Mouse (Mus musculus): ENCODE measurements around the gene Slc6a1. TPM values are rescaled to one million over a fixed set of nuclear protein-coding genes. Genes with fewer than 3 reads are reported as not detected.

Gene Slc6a1
- total RNA-seq (2018; cell fraction: chromatin; rRNA removed): 1 to 10 TPM in 1 of 26 experiments, under 1 TPM in 2, not detected in 23; 0.22 to 1.1 (median 0.55) TPM
- under 1 TPM in 6 of 26 experiments, not detected in 20; 0.04 to 0.24 (median 0.07) TPM for total RNA-seq (2018; cell fraction: cytosol; rRNA removed)
- under 1 TPM in 3 of 26 experiments, not detected in 23; 0.29 to 0.43 (median 0.39) TPM for total RNA-seq (2018; cell fraction: nucleus; rRNA removed)
- not detected in 3 replicates for polyA plus RNA-seq (2018)

DNA sequence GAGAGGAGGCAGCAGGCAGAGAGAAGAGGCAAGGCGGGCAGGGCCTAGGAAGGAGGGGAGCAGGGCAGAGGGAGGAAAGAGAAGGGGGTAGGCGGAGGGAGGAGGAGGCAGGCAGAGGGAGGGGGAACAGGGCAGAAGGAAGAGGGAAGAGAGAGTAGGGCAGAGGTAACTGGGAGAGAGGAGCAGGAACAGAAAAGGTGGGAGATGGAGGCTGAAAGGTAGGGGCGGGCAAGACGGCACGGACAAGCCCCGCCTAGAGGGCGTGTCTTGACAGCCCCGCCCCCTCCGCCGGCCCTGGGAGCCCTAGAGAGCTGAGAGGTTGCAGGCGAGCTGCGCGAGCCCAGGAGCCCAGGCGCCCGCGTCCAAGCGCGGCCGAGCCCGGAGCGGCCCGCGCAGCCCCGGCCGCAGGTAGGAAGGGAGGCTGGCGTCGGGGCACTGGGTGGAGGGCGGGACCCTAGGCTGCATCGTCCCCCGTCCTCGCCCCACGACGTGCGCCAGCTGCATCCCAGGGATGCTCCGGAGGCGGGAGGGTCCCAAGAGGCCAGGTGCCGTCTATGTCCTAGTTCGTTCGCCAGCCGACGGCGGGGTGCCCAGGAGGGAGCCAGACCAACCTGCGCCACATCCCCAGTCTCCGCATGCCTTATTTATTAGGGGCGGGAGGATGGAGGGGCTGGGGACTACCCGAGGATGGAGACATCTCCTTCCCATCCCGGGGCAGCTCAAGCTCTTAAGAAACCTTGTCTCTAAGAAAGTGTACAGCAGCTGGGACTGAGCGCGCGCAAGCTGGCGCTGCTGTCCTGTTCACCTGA lies at the start of gene Slc6a1:
Gene Slc6a1, plus strand, starts transcription at position 167 of the 809 bp plus-strand sequence.
- Histone ChIP-seq H3K36me3 (ENCODE audit: inconsistent target) (no peaks in the 10 kb centered on the region), H3K79me2 (ENCODE audit: inconsistent target) (no peaks in the 10 kb centered on the region), H3K4me3 (ENCODE audit: inconsistent target) (no peak within 1 kb of the TSS), H3K27ac (no peak within 1 kb of the TSS)
- WGBS (ENCODE audit: missing documents): 9% methylated on average over 44 of the region's 51 CpGs

DNA sequence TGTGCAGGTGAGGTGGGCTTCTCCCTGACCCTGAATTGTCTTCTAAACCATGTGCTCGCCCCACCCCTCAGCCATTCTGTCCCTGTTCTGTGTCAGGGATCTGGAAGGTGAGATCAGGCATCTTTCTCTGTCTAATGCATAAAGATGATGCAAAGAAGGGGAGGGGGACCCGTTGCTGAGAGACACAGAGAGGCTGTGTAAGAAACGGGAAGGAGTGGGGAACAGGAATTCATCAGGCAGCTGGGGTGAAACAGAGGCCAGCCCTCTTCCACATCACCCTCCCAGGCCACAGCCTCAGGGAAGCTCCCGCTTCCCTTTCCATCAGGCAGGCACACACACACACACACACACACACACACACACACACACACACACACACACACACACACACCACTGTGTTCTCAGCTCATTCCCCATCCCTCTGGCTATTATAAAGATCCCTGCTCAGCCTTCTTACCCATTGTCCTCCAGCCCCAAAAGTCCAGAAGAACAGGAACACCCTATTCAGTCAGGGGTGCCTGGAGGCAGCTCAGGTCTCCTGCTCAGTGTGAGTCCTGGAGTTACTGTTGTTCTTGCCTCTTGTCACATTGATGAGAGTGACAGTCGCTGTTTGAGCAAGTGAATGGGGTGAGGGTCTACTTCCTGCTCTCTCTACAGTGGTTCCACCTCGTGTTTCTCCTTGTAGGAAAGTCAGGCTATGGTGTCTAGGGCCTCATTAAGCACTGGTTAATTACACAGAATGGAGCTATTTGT lies 43.4 kb upstream of the Slc6a1 start:
- WGBS (ENCODE audit: missing documents): 39% methylated on average over 6 of the region's 6 CpGs
- no peak overlapping the region for H3K27ac ChIP-seq
- no peaks in the 10 kb centered on the region for H3K36me3 ChIP-seq (ENCODE audit: inconsistent target)
- no peak overlapping the region for H3K4me3 ChIP-seq (ENCODE audit: inconsistent target)
- no peaks in the 10 kb centered on the region for H3K79me2 ChIP-seq (ENCODE audit: inconsistent target)

DNA sequence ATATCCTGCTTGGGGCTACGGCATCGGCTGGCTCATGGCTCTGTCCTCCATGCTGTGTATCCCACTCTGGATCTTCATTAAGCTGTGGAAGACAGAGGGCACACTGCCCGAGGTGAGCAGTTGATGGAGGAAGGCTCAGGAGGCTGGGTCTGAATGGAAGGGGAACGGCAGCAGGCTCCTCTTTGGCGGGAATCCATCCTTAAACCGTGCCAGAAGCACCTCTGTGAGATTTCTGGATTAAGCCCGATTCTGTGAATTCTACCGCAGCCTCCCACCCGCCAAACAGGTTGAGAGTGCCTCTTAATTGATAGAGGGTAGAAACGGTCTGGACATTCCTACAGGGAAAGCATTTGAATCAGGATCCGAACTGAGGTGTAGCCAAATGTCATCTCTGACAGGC lies 36.8 kb upstream of the Slc6a1 start:
- WGBS (ENCODE audit: missing documents): 87% methylated on average over 11 of the region's 11 CpGs
- Histone ChIP-seq H3K4me3 (ENCODE audit: inconsistent target) (no peak overlapping the region), H3K36me3 (ENCODE audit: inconsistent target) (no peaks in the 10 kb centered on the region)

DNA sequence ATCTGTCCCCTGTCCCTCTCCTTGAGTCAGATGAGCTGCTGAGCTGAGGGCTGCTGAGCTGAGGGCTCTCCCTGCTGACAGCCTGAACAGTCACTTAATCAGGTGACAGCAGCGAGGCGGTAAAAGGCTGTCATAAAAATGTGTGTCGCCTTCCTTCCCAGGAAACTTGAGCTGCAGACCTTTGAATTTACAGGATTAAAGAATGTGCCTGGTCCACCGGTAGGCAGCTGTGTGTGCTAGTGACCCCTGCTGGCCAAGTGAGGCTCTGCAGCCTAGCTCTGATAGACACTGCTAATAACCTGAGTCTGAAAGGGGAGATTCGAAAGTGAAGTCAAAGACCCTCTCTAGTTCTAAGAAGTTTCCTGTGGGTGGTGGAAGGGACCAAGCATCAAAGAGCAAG lies 32.1 kb upstream of the Slc6a1 start:
- no peaks in the 10 kb centered on the region for H3K36me3 ChIP-seq (ENCODE audit: inconsistent target)
- WGBS (ENCODE audit: missing documents): 5% methylated on average over 5 of the region's 5 CpGs
- no peak overlapping the region for H3K27ac ChIP-seq
- H3K79me2 ChIP-seq (ENCODE audit: inconsistent target): no peaks in the 10 kb centered on the region
- no peak overlapping the region for H3K4me3 ChIP-seq (ENCODE audit: inconsistent target)

More for the DNA sequence above, 36.8 kb upstream of the Slc6a1 start:
- Histone ChIP-seq H3K27ac (no peak overlapping the region), H3K79me2 (ENCODE audit: inconsistent target) (no peaks in the 10 kb centered on the region)

DNA sequence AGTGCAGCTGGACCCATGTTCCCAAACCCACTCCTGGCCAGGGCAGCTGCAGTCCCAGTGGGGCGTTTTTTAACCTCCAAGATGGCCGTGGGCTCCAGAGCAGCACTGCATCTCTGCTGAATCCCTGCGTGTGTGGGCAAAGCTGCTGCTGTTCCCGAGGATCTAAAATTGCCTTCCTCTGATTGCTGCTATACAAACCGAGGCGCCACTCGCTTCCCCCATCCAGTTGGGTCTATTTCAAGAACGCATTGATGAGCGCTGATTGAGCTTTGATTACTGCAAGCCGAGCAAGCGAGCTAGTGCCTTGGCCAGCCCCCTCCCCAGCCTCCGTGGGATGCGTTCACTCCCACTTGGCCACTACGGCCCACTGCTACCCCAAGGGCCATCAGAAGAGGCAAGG lies 27.5 kb upstream of the Slc6a1 start:
- H3K79me2 ChIP-seq (ENCODE audit: inconsistent target): no peaks in the 10 kb centered on the region
- no peak overlapping the region for H3K4me3 ChIP-seq (ENCODE audit: inconsistent target)
- H3K36me3 ChIP-seq (ENCODE audit: inconsistent target): no peaks in the 10 kb centered on the region
- H3K27ac ChIP-seq: no peak overlapping the region
- WGBS (ENCODE audit: missing documents): 84% methylated on average over 13 of the region's 14 CpGs

DNA sequence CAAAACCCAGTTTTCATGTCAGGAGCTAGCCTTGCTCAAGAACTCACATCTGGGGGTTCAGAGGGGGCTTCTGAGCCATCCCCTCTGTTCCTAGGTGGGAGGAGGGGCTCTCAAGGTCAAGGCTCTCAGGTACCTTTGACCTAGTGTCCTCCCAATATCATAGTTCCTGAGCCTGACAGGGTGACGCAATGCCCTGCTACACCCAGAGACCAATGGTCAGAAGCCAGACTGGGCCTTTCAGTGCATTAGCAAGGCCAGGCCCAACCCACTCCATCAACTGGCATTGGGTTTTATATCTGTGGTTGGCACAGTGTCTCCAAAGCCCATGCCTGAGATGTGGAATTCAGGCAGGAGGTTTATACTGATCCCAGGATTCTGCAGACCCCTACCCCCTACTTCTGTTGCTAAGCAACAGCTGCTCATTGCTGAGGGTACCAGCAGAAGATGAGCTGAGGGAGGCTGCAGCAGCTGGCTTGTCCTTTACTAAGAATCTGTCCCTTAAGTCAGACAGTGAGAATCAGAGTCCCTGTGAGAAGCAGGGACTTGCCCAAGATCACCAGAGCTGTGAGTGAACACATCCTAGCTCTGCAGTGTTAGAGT lies 24.6 kb upstream of the Slc6a1 start:
- Histone ChIP-seq H3K36me3 (ENCODE audit: inconsistent target) (no peaks in the 10 kb centered on the region), H3K4me3 (ENCODE audit: inconsistent target) (no peak overlapping the region), H3K79me2 (ENCODE audit: inconsistent target) (no peaks in the 10 kb centered on the region), H3K27ac (peak overlapping the region; percentile 76)
- 91% methylated on average over 1 of the region's 1 CpGs for WGBS (ENCODE audit: missing documents)

DNA sequence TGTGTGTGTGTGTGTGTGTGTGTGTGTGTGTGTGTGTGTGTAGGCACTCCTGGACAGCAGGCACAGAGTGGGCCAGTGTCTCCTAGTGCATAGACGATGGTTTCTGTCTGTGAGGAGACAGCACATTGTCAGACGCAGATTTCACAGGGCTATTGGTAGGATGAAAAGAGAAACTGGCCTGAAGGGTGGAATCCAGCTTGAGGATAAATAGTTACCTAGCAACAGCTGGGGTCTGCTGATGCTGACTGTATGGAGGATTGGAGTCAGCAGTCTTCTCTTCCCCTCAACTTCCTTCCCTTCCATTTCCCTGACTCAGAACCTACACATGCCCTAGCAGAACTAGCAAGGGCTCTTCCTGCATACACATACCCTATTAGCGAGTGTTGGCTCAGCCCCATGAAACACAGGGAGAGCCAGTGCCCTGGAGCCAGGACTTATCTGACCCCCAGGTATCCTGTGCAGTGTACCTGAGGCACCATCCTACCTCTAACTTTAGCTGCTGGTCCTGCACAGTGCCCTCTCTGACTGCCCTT lies 23.7 kb upstream of the Slc6a1 start:
- Histone ChIP-seq H3K4me3 (ENCODE audit: inconsistent target) (no peak overlapping the region), H3K27ac (peak overlapping the region; percentile 76), H3K36me3 (ENCODE audit: inconsistent target) (no peaks in the 10 kb centered on the region), H3K79me2 (ENCODE audit: inconsistent target) (no peaks in the 10 kb centered on the region)
- 41% methylated on average over 2 of the region's 3 CpGs for WGBS (ENCODE audit: missing documents)

DNA sequence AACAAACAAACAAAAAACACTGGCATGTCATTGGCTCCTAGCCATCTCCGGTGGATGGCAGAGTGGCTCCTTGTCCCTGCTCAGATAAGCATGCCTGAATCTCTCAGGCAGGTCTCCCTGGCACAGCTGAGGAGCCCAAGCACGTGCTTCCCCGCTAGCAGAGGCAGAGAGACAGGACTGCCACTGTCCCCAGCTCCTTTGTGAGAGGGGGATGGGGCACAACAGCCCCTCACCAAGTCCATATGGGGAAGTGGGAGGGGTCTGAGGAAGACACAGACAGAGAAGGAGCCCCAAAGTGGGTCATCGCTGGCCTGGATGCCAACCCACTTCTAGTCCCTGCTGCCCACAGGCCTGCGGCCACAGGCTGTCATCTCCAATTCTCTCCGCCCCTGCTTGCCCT lies 20.8 kb upstream of the Slc6a1 start:
- H3K4me3 ChIP-seq (ENCODE audit: inconsistent target): no peak overlapping the region
- no peak overlapping the region for H3K27ac ChIP-seq
- no peaks in the 10 kb centered on the region for H3K36me3 ChIP-seq (ENCODE audit: inconsistent target)
- H3K79me2 ChIP-seq (ENCODE audit: inconsistent target): no peaks in the 10 kb centered on the region
- WGBS (ENCODE audit: missing documents): 70% methylated on average over 6 of the region's 6 CpGs

DNA sequence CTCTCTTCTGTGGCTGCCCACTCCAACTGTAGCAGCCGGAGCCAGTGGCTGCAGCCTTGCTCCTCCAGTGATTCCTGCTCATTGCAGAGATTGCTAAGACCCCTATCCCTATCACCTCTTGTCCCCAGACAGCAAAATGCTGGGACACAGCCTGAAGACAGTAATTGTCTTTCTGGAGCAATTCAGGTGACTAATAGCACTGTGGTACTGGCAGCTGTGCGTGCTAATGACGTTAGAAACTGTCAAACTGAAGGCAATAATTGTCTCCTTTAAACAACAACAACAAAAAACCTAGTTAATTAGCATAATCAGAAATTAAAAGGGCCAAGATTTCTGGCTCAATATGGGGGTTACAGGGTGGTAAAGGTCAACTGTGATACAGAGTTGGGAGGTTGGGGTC lies 18.4 kb upstream of the Slc6a1 start:
- Histone ChIP-seq H3K79me2 (ENCODE audit: inconsistent target) (no peaks in the 10 kb centered on the region), H3K36me3 (ENCODE audit: inconsistent target) (no peaks in the 10 kb centered on the region), H3K4me3 (ENCODE audit: inconsistent target) (no peak overlapping the region), H3K27ac (no peak overlapping the region)
- WGBS (ENCODE audit: missing documents): 75% methylated on average over 3 of the region's 3 CpGs

DNA sequence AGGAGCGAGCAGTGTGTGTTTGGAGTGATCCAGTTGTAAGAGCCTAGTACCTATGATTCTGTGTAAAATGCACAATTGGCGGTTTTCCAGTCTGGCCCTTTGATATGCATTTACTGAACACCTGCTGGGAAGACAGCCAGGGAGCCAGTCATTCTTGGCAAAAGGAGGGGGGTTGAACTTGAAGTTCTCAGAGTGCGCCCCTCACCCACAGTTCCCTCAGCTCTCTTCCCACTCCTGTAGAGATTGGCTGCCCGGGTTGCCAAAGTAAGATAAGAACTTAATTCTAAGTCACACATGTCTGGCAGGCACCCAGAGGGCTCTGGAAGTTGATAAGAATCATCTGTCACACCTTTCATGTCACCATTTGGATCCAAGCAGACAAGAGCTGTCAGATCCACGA lies 18.0 kb upstream of the Slc6a1 start:
- whole genome bisulfite sequencing (ENCODE audit: missing documents): 68% methylated on average over 5 of the region's 5 CpGs
- Histone ChIP-seq H3K79me2 (ENCODE audit: inconsistent target) (no peaks in the 10 kb centered on the region), H3K27ac (no peak overlapping the region), H3K4me3 (ENCODE audit: inconsistent target) (no peak overlapping the region), H3K36me3 (ENCODE audit: inconsistent target) (no peaks in the 10 kb centered on the region)

DNA sequence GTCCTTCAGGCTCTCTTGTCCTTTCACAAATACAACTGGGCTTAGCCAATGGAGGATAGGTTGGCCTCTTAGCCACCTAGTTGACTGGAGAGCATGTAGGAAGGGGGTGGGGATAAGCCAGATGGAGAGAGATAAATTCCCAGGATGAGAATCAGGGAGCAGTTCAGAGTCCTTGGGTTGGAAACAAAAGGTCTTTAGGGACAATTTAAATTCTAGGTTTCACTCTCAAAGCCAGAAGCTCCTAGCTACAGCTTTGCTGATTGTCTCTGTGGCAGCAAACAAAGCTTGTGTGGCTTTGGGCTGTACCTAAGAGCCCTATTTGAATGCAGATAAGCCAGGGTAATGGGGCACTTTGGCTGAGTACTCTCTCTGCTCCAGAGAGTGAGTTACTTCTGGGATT lies 16.2 kb upstream of the Slc6a1 start:
- no peak overlapping the region for H3K4me3 ChIP-seq (ENCODE audit: inconsistent target)
- no peaks in the 10 kb centered on the region for H3K36me3 ChIP-seq (ENCODE audit: inconsistent target)
- no peaks in the 10 kb centered on the region for H3K79me2 ChIP-seq (ENCODE audit: inconsistent target)
- no peak overlapping the region for H3K27ac ChIP-seq

DNA sequence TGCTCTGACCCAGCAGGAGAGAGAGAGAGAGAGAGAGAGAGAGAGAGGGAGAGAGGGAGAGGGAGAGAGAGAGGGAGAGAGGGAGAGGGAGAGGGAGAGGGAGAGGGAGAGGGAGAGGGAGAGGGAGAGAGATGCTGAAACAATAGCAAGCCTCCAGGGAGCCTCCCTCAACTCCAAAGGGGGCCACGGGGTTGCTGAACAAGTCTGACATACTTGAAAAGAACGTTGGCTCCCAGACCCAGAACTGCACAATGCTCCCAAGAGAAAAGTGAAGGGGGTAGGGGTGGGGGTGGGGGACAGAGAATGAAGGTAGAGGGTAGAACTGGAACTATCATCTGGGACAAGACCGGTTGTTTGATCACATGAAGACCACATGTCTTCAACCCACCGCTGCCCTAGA lies 14.5 kb upstream of the Slc6a1 start:
- Histone ChIP-seq H3K36me3 (ENCODE audit: inconsistent target) (no peaks in the 10 kb centered on the region), H3K4me3 (ENCODE audit: inconsistent target) (no peak overlapping the region), H3K79me2 (ENCODE audit: inconsistent target) (no peaks in the 10 kb centered on the region), H3K27ac (no peak overlapping the region)
- WGBS (ENCODE audit: missing documents): 61% methylated on average over 3 of the region's 4 CpGs

DNA sequence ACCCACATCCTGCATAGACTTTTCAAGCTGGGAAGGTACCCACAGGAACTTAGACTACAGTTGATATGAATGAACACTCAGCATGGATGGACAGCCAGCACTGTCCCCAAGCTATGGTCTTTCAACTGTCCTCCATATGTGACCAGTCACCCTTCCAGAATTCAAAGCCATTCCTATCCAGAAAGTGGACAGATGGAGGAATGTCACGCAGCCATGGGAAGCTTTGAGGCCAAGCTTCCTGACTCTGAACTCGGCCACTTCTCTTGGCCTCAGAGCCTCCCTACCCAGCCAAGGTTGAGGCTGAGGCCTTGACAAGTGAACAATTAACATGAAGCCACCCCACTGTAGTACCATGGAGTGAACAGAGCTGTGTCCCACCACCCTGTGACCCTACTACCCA lies 12.8 kb upstream of the Slc6a1 start:
- WGBS (ENCODE audit: missing documents): 63% methylated on average over 2 of the region's 2 CpGs
- no peaks in the 10 kb centered on the region for H3K79me2 ChIP-seq (ENCODE audit: inconsistent target)
- H3K36me3 ChIP-seq (ENCODE audit: inconsistent target): no peaks in the 10 kb centered on the region
- H3K27ac ChIP-seq: no peak overlapping the region
- no peak overlapping the region for H3K4me3 ChIP-seq (ENCODE audit: inconsistent target)

DNA sequence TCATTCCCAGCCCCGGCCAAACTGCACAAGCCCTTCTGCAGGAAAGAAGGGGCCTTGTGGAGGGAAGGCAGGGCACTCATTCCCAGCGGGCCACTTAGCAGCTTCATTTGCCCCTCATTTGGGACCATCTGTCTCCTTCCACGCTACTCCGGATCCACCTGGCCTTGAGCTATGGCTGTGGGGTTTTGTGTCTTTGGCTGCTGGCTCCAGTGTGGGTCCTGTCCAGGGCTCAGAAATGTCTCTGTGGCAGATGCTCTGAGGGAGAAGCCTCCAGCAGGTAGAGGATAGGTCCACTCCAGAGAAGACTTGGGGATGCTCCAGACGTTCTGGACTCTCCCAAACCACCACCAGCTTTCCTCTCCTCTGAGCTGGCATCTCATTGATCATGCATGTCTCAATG lies 11.6 kb upstream of the Slc6a1 start:
- 64% methylated on average over 5 of the region's 5 CpGs for WGBS (ENCODE audit: missing documents)
- no peaks in the 10 kb centered on the region for H3K79me2 ChIP-seq (ENCODE audit: inconsistent target)

More for the DNA sequence above, 11.6 kb upstream of the Slc6a1 start:
- no peak overlapping the region for H3K4me3 ChIP-seq (ENCODE audit: inconsistent target)
- no peaks in the 10 kb centered on the region for H3K36me3 ChIP-seq (ENCODE audit: inconsistent target)
- H3K27ac ChIP-seq: no peak overlapping the region
